Mouse (Mus musculus): ENCODE measurements at regions not wholly inside any gene's neighbourhood (a gene's known extent, or its start where the extent isn't known, plus 50 kb on each side); places are given as distances from the start of the nearest gene placed in this dataset.
A peak's percentile ranks its signal among the peaks of the same experiment; 100 is the strongest.

- Histone ChIP-seq H3K27ac (replicated peaks; ENCODE audit: insufficient read depth, low read depth, low read length) (no peak overlapping the region), H3K36me3 (ENCODE audit: control insufficient read depth, insufficient read depth, low read length) (no peaks in the 10 kb centered on the region), H3K4me1 (ENCODE audit: control insufficient read depth, insufficient read depth, low read length) (no peaks in the 10 kb centered on the region), H3K9ac (ENCODE audit: low read depth, low read length) (no peak overlapping the region), H3K27me3 (ENCODE audit: control insufficient read depth, insufficient read depth, low read length) (no peaks in the 10 kb centered on the region), H3K4me3 (ENCODE audit: insufficient read depth, low read depth, low read length) (no peak overlapping the region), H3K79me2 (ENCODE audit: control insufficient read depth, insufficient read depth, low read length) (no peaks in the 10 kb centered on the region)
- WGBS, result 96% methylated on average over 1 of the region's 1 CpGs
- no peak for DNase-seq (ENCODE audit: extremely low read depth, low read depth, low spot score)
- TF ChIP-seq POLR2A (IDR thresholded peaks at IDR 0.05; ENCODE audit: extremely low read depth, insufficient read depth, low read length) (no peak), CTCF (IDR thresholded peaks at IDR 0.05; ENCODE audit: low read depth, low read length) (no peak)
These were observed 110.4 kb upstream of the Ppp1r12a start for GRCm38 (mm10) chr10:108051637-108052036.

GRCm38 (mm10) chr10:108048426-108048825, 113.6 kb upstream of the Ppp1r12a start:
- TF ChIP-seq CTCF (IDR thresholded peaks at IDR 0.05; ENCODE audit: low read depth, low read length), result no peak
- Histone ChIP-seq H3K36me3 (ENCODE audit: control insufficient read depth, insufficient read depth, low read length) (no peaks in the 10 kb centered on the region), H3K4me3 (ENCODE audit: insufficient read depth, low read depth, low read length) (no peak overlapping the region), H3K79me2 (ENCODE audit: control insufficient read depth, insufficient read depth, low read length) (no peaks in the 10 kb centered on the region), H3K9ac (ENCODE audit: low read depth, low read length) (no peak overlapping the region), H3K27ac (replicated peaks; ENCODE audit: insufficient read depth, low read depth, low read length) (no peak overlapping the region), H3K27me3 (ENCODE audit: control insufficient read depth, insufficient read depth, low read length) (no peaks in the 10 kb centered on the region), H3K4me1 (ENCODE audit: control insufficient read depth, insufficient read depth, low read length) (no peaks in the 10 kb centered on the region)
- WGBS, result 94% methylated on average over 2 of the region's 2 CpGs
- no peak for DNase-seq (ENCODE audit: extremely low read depth, low read depth, low spot score)

GRCm38 (mm10) chr10:108043519-108043918, 118.5 kb upstream of the Ppp1r12a start:
- Histone ChIP-seq H3K4me1 (ENCODE audit: control insufficient read depth, insufficient read depth, low read length) (no peaks in the 10 kb centered on the region), H3K79me2 (ENCODE audit: control insufficient read depth, insufficient read depth, low read length) (no peaks in the 10 kb centered on the region), H3K4me3 (ENCODE audit: insufficient read depth, low read depth, low read length) (no peak overlapping the region), H3K27me3 (ENCODE audit: control insufficient read depth, insufficient read depth, low read length) (no peaks in the 10 kb centered on the region; the same call in 1 of the 2 replicates), H3K9ac (ENCODE audit: low read depth, low read length) (no peak overlapping the region), H3K27ac (replicated peaks; ENCODE audit: insufficient read depth, low read depth, low read length) (no peak overlapping the region), H3K36me3 (ENCODE audit: control insufficient read depth, insufficient read depth, low read length) (no peaks in the 10 kb centered on the region)
- peak; percentile 91 for DNase-seq (ENCODE audit: extremely low read depth, low read depth, low spot score)
- no peak for TF ChIP-seq POLR2A (IDR thresholded peaks at IDR 0.05; ENCODE audit: extremely low read depth, insufficient read depth, low read length)
- TF ChIP-seq CTCF (IDR thresholded peaks at IDR 0.05; ENCODE audit: low read depth, low read length), result no peak
- 9% methylated on average over 2 of the region's 2 CpGs for WGBS

- DNase-seq (ENCODE audit: extremely low read depth, low read depth, low spot score), result no peak
- TF ChIP-seq POLR2A (IDR thresholded peaks at IDR 0.05; ENCODE audit: extremely low read depth, insufficient read depth, low read length), result no peak
- no peak for TF ChIP-seq CTCF (IDR thresholded peaks at IDR 0.05; ENCODE audit: low read depth, low read length)
- Histone ChIP-seq H3K79me2 (ENCODE audit: control insufficient read depth, insufficient read depth, low read length) (no peaks in the 10 kb centered on the region), H3K27me3 (ENCODE audit: control insufficient read depth, insufficient read depth, low read length) (no peaks in the 10 kb centered on the region; the same call in 1 of the 2 replicates), H3K36me3 (ENCODE audit: control insufficient read depth, insufficient read depth, low read length) (no peaks in the 10 kb centered on the region), H3K4me1 (ENCODE audit: control insufficient read depth, insufficient read depth, low read length) (no peaks in the 10 kb centered on the region), H3K9ac (ENCODE audit: low read depth, low read length) (no peak overlapping the region), H3K27ac (replicated peaks; ENCODE audit: insufficient read depth, low read depth, low read length) (no peak overlapping the region), H3K4me3 (ENCODE audit: insufficient read depth, low read depth, low read length) (no peak overlapping the region)
These were observed 122.0 kb upstream of the Ppp1r12a start for GRCm38 (mm10) chr10:108040027-108040426.

GRCm38 (mm10) chr10:108036486-108037109, 124.7 kb upstream of the Otogl start:
- Histone ChIP-seq H3K79me2 (ENCODE audit: control insufficient read depth, insufficient read depth, low read length) (no peaks in the 10 kb centered on the region), H3K4me3 (ENCODE audit: insufficient read depth, low read depth, low read length) (no peak overlapping the region), H3K4me1 (ENCODE audit: control insufficient read depth, insufficient read depth, low read length) (no peaks in the 10 kb centered on the region), H3K27me3 (ENCODE audit: control insufficient read depth, insufficient read depth, low read length) (no peaks in the 10 kb centered on the region; the same call in 1 of the 2 replicates), H3K9ac (ENCODE audit: low read depth, low read length) (no peak overlapping the region), H3K27ac (replicated peaks; ENCODE audit: insufficient read depth, low read depth, low read length) (no peak overlapping the region), H3K36me3 (ENCODE audit: control insufficient read depth, insufficient read depth, low read length) (no peaks in the 10 kb centered on the region)
- TF ChIP-seq CTCF (IDR thresholded peaks at IDR 0.05; ENCODE audit: low read depth, low read length), result no peak
- no peak for TF ChIP-seq POLR2A (IDR thresholded peaks at IDR 0.05; ENCODE audit: extremely low read depth, insufficient read depth, low read length)
- DNase-seq (ENCODE audit: extremely low read depth, low read depth, low spot score), result no peak
- 71% methylated on average over 3 of the region's 3 CpGs for WGBS

- H3K9ac ChIP-seq (ENCODE audit: low read depth, low read length), result no peak overlapping the region
- DNase-seq (ENCODE audit: extremely low read depth, low read depth, low spot score), result no peak
- 93% methylated on average over 3 of the region's 3 CpGs for WGBS
- H3K27me3 ChIP-seq (ENCODE audit: control insufficient read depth, insufficient read depth, low read length), result no peaks in the 10 kb centered on the region
- TF ChIP-seq CTCF (IDR thresholded peaks at IDR 0.05; ENCODE audit: low read depth, low read length) (no peak), POLR2A (IDR thresholded peaks at IDR 0.05; ENCODE audit: extremely low read depth, insufficient read depth, low read length) (no peak)
- no peaks in the 10 kb centered on the region for H3K4me1 ChIP-seq (ENCODE audit: control insufficient read depth, insufficient read depth, low read length)
- no peaks in the 10 kb centered on the region for H3K36me3 ChIP-seq (ENCODE audit: control insufficient read depth, insufficient read depth, low read length)
- H3K27ac ChIP-seq (replicated peaks; ENCODE audit: insufficient read depth, low read depth, low read length), result no peak overlapping the region
- H3K79me2 ChIP-seq (ENCODE audit: control insufficient read depth, insufficient read depth, low read length), result no peaks in the 10 kb centered on the region
- no peak overlapping the region for H3K4me3 ChIP-seq (ENCODE audit: insufficient read depth, low read depth, low read length)
These were observed 122.1 kb upstream of the Otogl start for GRCm38 (mm10) chr10:108034068-108034467.

All from liver, adult 2 months (tissue).